Mouse (Mus musculus): ENCODE measurements around the gene Mlf2. TPM values are rescaled to one million over a fixed set of nuclear protein-coding genes. Genes with fewer than 3 reads are reported as not detected.

Gene Mlf2
- polyA plus RNA-seq, 1 experiment, result 547 TPM

- peak overlapping the region; percentile 18 for H3K4me3 ChIP-seq (ENCODE audit: insufficient read depth, poor library complexity, severe bottlenecking)
- no peak for TF ChIP-seq CEBPB (IDR thresholded peaks at IDR 0.05; ENCODE audit: low read depth)
- TF ChIP-seq FOSL1 (IDR thresholded peaks at IDR 0.05; ENCODE audit: insufficient read depth, low read length, poor library complexity, severe bottlenecking), result no peak
- TF ChIP-seq MYOG (IDR thresholded peaks at IDR 0.05; ENCODE audit: control insufficient read depth, extremely low read depth, insufficient read length), result no peak
- TF ChIP-seq MAX (IDR thresholded peaks at IDR 0.05), result no peak
- TF ChIP-seq USF1 (IDR thresholded peaks at IDR 0.05; ENCODE audit: low read depth), result no peak
- no peak for TF ChIP-seq CTCF (IDR thresholded peaks at IDR 0.05; ENCODE audit: control insufficient read depth, insufficient read depth, insufficient read length)
- TF ChIP-seq MYOD1 (IDR thresholded peaks at IDR 0.05; ENCODE audit: control insufficient read depth, insufficient read length, low read depth), result no peak
- H3K79me3 ChIP-seq (ENCODE audit: low read depth), result peaks cover 22% of the 10 kb centered on the region
- H3K79me2 ChIP-seq (ENCODE audit: control insufficient read depth, insufficient read depth), result peaks cover 29% of the 10 kb centered on the region
- H3K36me3 ChIP-seq (ENCODE audit: control insufficient read depth, insufficient read depth), result peaks cover 28% of the 10 kb centered on the region
- H3K27me3 ChIP-seq (ENCODE audit: control insufficient read depth, insufficient read depth, insufficient read length), result no peaks in the 10 kb centered on the region
- H3ac ChIP-seq (ENCODE audit: control insufficient read depth, insufficient read length, low read depth), result peak overlapping the region; percentile 62
Measured at GRCm38 (mm10) chr6:124918331-124918690, 12.9 kb upstream of the Mlf2 start.

- Histone ChIP-seq H3K27me3 (ENCODE audit: control insufficient read depth, insufficient read depth, insufficient read length) (no peaks in the 10 kb centered on the region), H3ac (ENCODE audit: control insufficient read depth, insufficient read length, low read depth) (peak overlapping the region; percentile 32), H3K36me3 (ENCODE audit: control insufficient read depth, insufficient read depth) (peaks cover 21% of the 10 kb centered on the region), H3K79me3 (ENCODE audit: low read depth) (peaks cover 22% of the 10 kb centered on the region), H3K4me3 (ENCODE audit: insufficient read depth, poor library complexity, severe bottlenecking) (no peak overlapping the region), H3K79me2 (ENCODE audit: control insufficient read depth, insufficient read depth) (peaks cover 29% of the 10 kb centered on the region)
- no peak for TF ChIP-seq CEBPB (IDR thresholded peaks at IDR 0.05; ENCODE audit: low read depth)
- no peak for TF ChIP-seq MAX (IDR thresholded peaks at IDR 0.05)
- TF ChIP-seq FOSL1 (IDR thresholded peaks at IDR 0.05; ENCODE audit: insufficient read depth, low read length, poor library complexity, severe bottlenecking), result no peak
- TF ChIP-seq MYOG (IDR thresholded peaks at IDR 0.05; ENCODE audit: control insufficient read depth, extremely low read depth, insufficient read length), result no peak
- no peak for TF ChIP-seq MYOD1 (IDR thresholded peaks at IDR 0.05; ENCODE audit: control insufficient read depth, insufficient read length, low read depth)
- TF ChIP-seq CTCF (IDR thresholded peaks at IDR 0.05; ENCODE audit: control insufficient read depth, insufficient read depth, insufficient read length), result no peak
- TF ChIP-seq USF1 (IDR thresholded peaks at IDR 0.05; ENCODE audit: low read depth), result no peak
Measured at GRCm38 (mm10) chr6:124918890-124919627, 12.1 kb upstream of the Mlf2 start.

- Histone ChIP-seq H3K4me3 (ENCODE audit: insufficient read depth, poor library complexity, severe bottlenecking) (no peak within 1 kb of the TSS), H3K79me3 (ENCODE audit: low read depth) (peaks cover 20% of the 10 kb centered on the region), H3K79me2 (ENCODE audit: control insufficient read depth, insufficient read depth) (peaks cover 29% of the 10 kb centered on the region), H3K36me3 (ENCODE audit: control insufficient read depth, insufficient read depth) (peaks cover 13% of the 10 kb centered on the region), H3ac (ENCODE audit: control insufficient read depth, insufficient read length, low read depth) (peak within 1 kb of the TSS; percentile 30), H3K27me3 (ENCODE audit: control insufficient read depth, insufficient read depth, insufficient read length) (no peaks in the 10 kb centered on the region)
- peak; percentile 21 for TF ChIP-seq MYOD1 (IDR thresholded peaks at IDR 0.05; ENCODE audit: control insufficient read depth, insufficient read length, low read depth)
- no peak for TF ChIP-seq FOSL1 (IDR thresholded peaks at IDR 0.05; ENCODE audit: insufficient read depth, low read length, poor library complexity, severe bottlenecking)
- TF ChIP-seq CEBPB (IDR thresholded peaks at IDR 0.05; ENCODE audit: low read depth), result no peak
- no peak for TF ChIP-seq CTCF (IDR thresholded peaks at IDR 0.05; ENCODE audit: control insufficient read depth, insufficient read depth, insufficient read length)
- no peak for TF ChIP-seq MAX (IDR thresholded peaks at IDR 0.05)
- no peak for TF ChIP-seq MYOG (IDR thresholded peaks at IDR 0.05; ENCODE audit: control insufficient read depth, extremely low read depth, insufficient read length)
Measured at GRCm38 (mm10) chr6:124919695-124920317, 11.4 kb upstream of the Mlf2 start, which contains the start of gene Ptms. Ptms (minus strand) TSS chr6:124920103.

- Histone ChIP-seq H3K27me3 (ENCODE audit: control insufficient read depth, insufficient read depth, insufficient read length) (no peaks in the 10 kb centered on the region), H3K36me3 (ENCODE audit: control insufficient read depth, insufficient read depth) (peaks cover 6% of the 10 kb centered on the region), H3K4me3 (ENCODE audit: insufficient read depth, poor library complexity, severe bottlenecking) (no peak overlapping the region), H3K79me2 (ENCODE audit: control insufficient read depth, insufficient read depth) (peaks cover 24% of the 10 kb centered on the region), H3ac (ENCODE audit: control insufficient read depth, insufficient read length, low read depth) (peak overlapping the region; percentile 30), H3K79me3 (ENCODE audit: low read depth) (peaks cover 15% of the 10 kb centered on the region)
- TF ChIP-seq MYOD1 (IDR thresholded peaks at IDR 0.05; ENCODE audit: control insufficient read depth, insufficient read length, low read depth) (no peak), CEBPB (IDR thresholded peaks at IDR 0.05; ENCODE audit: low read depth) (no peak), FOSL1 (IDR thresholded peaks at IDR 0.05; ENCODE audit: insufficient read depth, low read length, poor library complexity, severe bottlenecking) (no peak), CTCF (IDR thresholded peaks at IDR 0.05; ENCODE audit: control insufficient read depth, insufficient read depth, insufficient read length) (no peak), USF1 (IDR thresholded peaks at IDR 0.05; ENCODE audit: low read depth) (no peak), MYOG (IDR thresholded peaks at IDR 0.05; ENCODE audit: control insufficient read depth, extremely low read depth, insufficient read length) (no peak), MAX (IDR thresholded peaks at IDR 0.05) (no peak)
Measured at GRCm38 (mm10) chr6:124920318-124921085, 10.7 kb upstream of the Mlf2 start.

- H3K79me2 ChIP-seq (ENCODE audit: control insufficient read depth, insufficient read depth), result peaks cover 14% of the 10 kb centered on the region
- H3K27me3 ChIP-seq (ENCODE audit: control insufficient read depth, insufficient read depth, insufficient read length), result no peaks in the 10 kb centered on the region
Measured at GRCm38 (mm10) chr6:124921539-124921938, 9.6 kb upstream of the Mlf2 start.

More at GRCm38 (mm10) chr6:124921539-124921938, 9.6 kb upstream of the Mlf2 start:
- H3K79me3 ChIP-seq (ENCODE audit: low read depth), result peaks cover 5% of the 10 kb centered on the region
- H3K4me3 ChIP-seq (ENCODE audit: insufficient read depth, poor library complexity, severe bottlenecking), result no peak overlapping the region
- no peak for TF ChIP-seq USF1 (IDR thresholded peaks at IDR 0.05; ENCODE audit: low read depth)
- TF ChIP-seq CTCF (IDR thresholded peaks at IDR 0.05; ENCODE audit: control insufficient read depth, insufficient read depth, insufficient read length), result no peak
- no peak for TF ChIP-seq MAX (IDR thresholded peaks at IDR 0.05)
- TF ChIP-seq MYOG (IDR thresholded peaks at IDR 0.05; ENCODE audit: control insufficient read depth, extremely low read depth, insufficient read length), result no peak
- no peak for TF ChIP-seq FOSL1 (IDR thresholded peaks at IDR 0.05; ENCODE audit: insufficient read depth, low read length, poor library complexity, severe bottlenecking)
- TF ChIP-seq MYOD1 (IDR thresholded peaks at IDR 0.05; ENCODE audit: control insufficient read depth, insufficient read length, low read depth), result no peak
- TF ChIP-seq CEBPB (IDR thresholded peaks at IDR 0.05; ENCODE audit: low read depth), result no peak
- H3K36me3 ChIP-seq (ENCODE audit: control insufficient read depth, insufficient read depth), result no peaks in the 10 kb centered on the region
- no peak overlapping the region for H3ac ChIP-seq (ENCODE audit: control insufficient read depth, insufficient read length, low read depth)
